Mouse (Mus musculus): ENCODE data around the gene Scaf1. TPM values are rescaled to one million over a fixed set of nuclear protein-coding genes. Genes with fewer than 3 reads are reported as not detected.
"Not testable (repeated sequence)": the region's sequence is repeated elsewhere in the genome, so short reads cannot be mapped to it uniquely, and the experiment has no call there.

Scaf1 gene
- polyA plus RNA-seq, 1 experiment, result 25.1 TPM

DNA sequence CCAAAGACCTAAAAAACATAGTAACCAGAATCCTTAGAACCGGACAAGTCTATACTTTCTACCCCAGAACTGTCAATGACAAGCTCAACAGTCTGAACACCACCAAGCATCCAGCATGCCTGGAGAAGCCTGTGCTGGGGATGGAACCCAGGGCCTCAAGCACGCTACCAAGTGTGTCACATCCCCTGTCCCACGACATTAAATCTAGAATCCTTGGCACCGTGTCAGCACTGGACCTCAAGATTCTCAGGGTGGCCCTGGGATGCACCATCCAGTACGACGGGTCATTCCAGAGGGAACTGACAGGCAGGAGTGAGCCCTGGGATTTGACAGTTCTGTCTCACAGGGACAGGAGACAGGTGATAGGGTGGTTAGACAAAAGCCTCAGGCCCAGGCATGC lies 13.8 kb upstream of the Scaf1 start:
- H3K4me3 ChIP-seq (ENCODE audit: control insufficient read depth, low read depth, low read length), result no peak overlapping the region
- TF ChIP-seq POLR2A (IDR thresholded peaks at IDR 0.05; ENCODE audit: control insufficient read depth, low read depth, low read length), result no peak
- TF ChIP-seq CTCF (IDR thresholded peaks at IDR 0.05; ENCODE audit: control insufficient read depth, insufficient read depth, insufficient replicate concordance, low read depth, low read length), result no peak
- no peaks in the 10 kb centered on the region for H3K36me3 ChIP-seq (ENCODE audit: control insufficient read depth, insufficient read depth, low read length)
- no peak overlapping the region for H3K27ac ChIP-seq (ENCODE audit: control insufficient read depth, insufficient read depth, low read depth, low read length)
- H3K4me1 ChIP-seq (ENCODE audit: control insufficient read depth, insufficient read depth, low read length), result no peaks in the 10 kb centered on the region
- H3K27me3 ChIP-seq (ENCODE audit: control insufficient read depth, insufficient read depth, low read length), result no peaks in the 10 kb centered on the region

DNA sequence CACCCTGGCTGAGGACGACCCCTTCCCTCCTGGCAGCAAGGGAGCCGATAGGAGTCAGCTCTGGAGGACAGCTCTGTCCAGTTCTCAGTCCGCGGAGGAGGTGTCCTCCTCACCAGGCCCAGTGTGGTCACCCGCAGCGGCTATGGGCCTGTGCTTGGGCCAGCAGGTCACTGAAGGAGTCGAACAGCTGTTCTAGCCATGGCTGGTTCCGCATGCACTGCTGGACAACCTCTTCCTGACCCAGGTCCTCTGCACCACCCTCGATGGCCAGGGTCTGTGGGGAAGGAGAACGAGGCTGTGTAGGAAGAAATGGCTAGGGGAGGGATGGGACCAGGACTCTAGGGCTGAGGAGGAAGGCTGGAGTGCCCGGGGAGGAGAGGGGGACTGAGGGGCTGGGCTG lies 12.2 kb upstream of the Scaf1 start:
- no peaks in the 10 kb centered on the region for H3K27me3 ChIP-seq (ENCODE audit: control insufficient read depth, insufficient read depth, low read length)
- no peak overlapping the region for H3K4me3 ChIP-seq (ENCODE audit: control insufficient read depth, low read depth, low read length)
- H3K36me3 ChIP-seq (ENCODE audit: control insufficient read depth, insufficient read depth, low read length), result no peaks in the 10 kb centered on the region
- H3K4me1 ChIP-seq (ENCODE audit: control insufficient read depth, insufficient read depth, low read length), result peaks cover 2% of the 10 kb centered on the region; the same call in 1 of the 2 replicates
- no peak for TF ChIP-seq CTCF (IDR thresholded peaks at IDR 0.05; ENCODE audit: control insufficient read depth, insufficient read depth, insufficient replicate concordance, low read depth, low read length)
- TF ChIP-seq POLR2A (IDR thresholded peaks at IDR 0.05; ENCODE audit: control insufficient read depth, low read depth, low read length), result no peak
- H3K27ac ChIP-seq (ENCODE audit: control insufficient read depth, insufficient read depth, low read depth, low read length), result no peak overlapping the region

DNA sequence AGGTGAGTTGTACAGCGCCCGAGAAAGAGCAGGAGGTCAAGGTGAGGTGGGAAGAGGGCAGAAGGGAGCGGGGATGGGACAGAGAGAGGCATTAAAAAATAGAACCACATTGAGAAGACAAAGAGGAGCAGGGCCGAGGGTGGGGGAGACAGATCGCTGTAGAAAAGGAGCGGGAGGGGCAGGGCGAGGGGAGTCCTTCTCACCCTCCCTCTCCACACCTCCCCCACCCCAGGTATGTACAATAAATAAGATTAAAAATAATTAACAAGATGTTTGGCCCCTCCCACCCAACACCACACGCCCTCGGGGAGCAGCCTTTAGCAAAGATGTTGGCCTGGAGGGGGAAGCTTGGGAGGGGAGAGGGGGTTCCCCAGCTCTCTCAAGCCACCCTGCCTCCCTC lies 11.6 kb upstream of the Scaf1 start:
- H3K4me3 ChIP-seq (ENCODE audit: control insufficient read depth, low read depth, low read length), result no peak overlapping the region
- H3K36me3 ChIP-seq (ENCODE audit: control insufficient read depth, insufficient read depth, low read length), result no peaks in the 10 kb centered on the region
- no peak overlapping the region for H3K27ac ChIP-seq (ENCODE audit: control insufficient read depth, insufficient read depth, low read depth, low read length)
- TF ChIP-seq CTCF (IDR thresholded peaks at IDR 0.05; ENCODE audit: control insufficient read depth, insufficient read depth, insufficient replicate concordance, low read depth, low read length) (no peak), POLR2A (IDR thresholded peaks at IDR 0.05; ENCODE audit: control insufficient read depth, low read depth, low read length) (no peak)
- peaks cover 2% of the 10 kb centered on the region; the same call in 1 of the 2 replicates for H3K4me1 ChIP-seq (ENCODE audit: control insufficient read depth, insufficient read depth, low read length)
- no peaks in the 10 kb centered on the region for H3K27me3 ChIP-seq (ENCODE audit: control insufficient read depth, insufficient read depth, low read length)

DNA sequence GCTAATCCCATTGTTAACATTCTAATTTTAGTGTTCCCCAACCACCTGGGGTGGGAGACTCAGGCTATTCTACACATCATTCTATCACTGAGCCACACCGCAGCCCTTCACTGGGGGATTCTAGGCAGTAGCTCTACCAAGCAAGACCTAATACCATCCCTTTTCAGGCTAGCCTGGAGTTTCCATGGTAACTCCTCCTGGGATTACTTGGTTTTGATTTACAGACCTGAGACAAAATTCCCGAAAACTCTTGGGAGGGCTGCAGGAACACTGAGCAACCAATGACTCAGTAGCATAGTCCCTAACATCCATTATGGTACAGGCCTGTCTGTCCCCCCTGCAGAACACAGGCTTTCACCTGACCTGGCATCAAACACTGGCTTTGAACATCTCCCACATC lies 10.1 kb upstream of the Scaf1 start:
- TF ChIP-seq POLR2A (IDR thresholded peaks at IDR 0.05; ENCODE audit: control insufficient read depth, low read depth, low read length) (no peak), CTCF (IDR thresholded peaks at IDR 0.05; ENCODE audit: control insufficient read depth, insufficient read depth, insufficient replicate concordance, low read depth, low read length) (no peak)
- Histone ChIP-seq H3K27ac (ENCODE audit: control insufficient read depth, insufficient read depth, low read depth, low read length) (no peak overlapping the region), H3K27me3 (ENCODE audit: control insufficient read depth, insufficient read depth, low read length) (no peaks in the 10 kb centered on the region), H3K4me1 (ENCODE audit: control insufficient read depth, insufficient read depth, low read length) (peaks cover 2% of the 10 kb centered on the region; the same call in 1 of the 2 replicates), H3K4me3 (ENCODE audit: control insufficient read depth, low read depth, low read length) (no peak overlapping the region), H3K36me3 (ENCODE audit: control insufficient read depth, insufficient read depth, low read length) (no peaks in the 10 kb centered on the region)

DNA sequence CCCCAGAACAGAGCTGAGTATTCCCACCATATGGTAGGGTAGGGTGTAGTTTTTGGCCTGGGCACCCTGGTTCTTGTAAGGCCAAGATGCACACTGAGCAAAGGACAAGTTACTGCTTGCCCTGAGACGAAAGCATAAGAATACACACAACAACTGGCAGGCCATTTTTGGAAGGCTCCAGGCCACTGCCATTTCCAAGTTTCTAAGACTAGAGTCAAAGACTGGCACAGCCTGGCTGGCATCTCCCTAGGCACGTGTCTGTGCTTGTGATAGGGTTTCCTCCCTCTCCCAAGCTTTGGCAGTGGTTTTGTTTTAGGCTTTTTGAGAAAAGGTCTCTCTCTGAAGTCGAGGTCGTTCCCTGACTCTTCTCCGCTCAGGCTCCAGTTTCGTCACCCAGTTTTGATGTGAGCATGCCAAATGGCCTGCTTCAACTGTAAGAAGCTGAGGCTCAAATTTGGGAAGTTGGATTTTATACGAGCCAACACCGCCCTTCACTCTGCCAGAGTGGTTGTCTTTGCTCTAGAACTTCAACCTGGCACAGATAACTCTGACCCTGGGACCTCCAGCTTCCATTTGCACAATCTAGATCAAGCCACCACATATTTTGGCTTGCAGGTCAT lies 9.5 kb upstream of the Scaf1 start:
- no peaks in the 10 kb centered on the region for H3K36me3 ChIP-seq (ENCODE audit: control insufficient read depth, insufficient read depth, low read length)
- peaks cover 2% of the 10 kb centered on the region; the same call in 1 of the 2 replicates for H3K4me1 ChIP-seq (ENCODE audit: control insufficient read depth, insufficient read depth, low read length)
- no peak overlapping the region for H3K4me3 ChIP-seq (ENCODE audit: control insufficient read depth, low read depth, low read length)
- H3K27ac ChIP-seq (ENCODE audit: control insufficient read depth, insufficient read depth, low read depth, low read length), result no peak overlapping the region; the same call in 1 of the 2 replicates
- TF ChIP-seq CTCF (IDR thresholded peaks at IDR 0.05; ENCODE audit: control insufficient read depth, insufficient read depth, insufficient replicate concordance, low read depth, low read length), result no peak
- no peak for TF ChIP-seq POLR2A (IDR thresholded peaks at IDR 0.05; ENCODE audit: control insufficient read depth, low read depth, low read length)
- no peaks in the 10 kb centered on the region for H3K27me3 ChIP-seq (ENCODE audit: control insufficient read depth, insufficient read depth, low read length)

DNA sequence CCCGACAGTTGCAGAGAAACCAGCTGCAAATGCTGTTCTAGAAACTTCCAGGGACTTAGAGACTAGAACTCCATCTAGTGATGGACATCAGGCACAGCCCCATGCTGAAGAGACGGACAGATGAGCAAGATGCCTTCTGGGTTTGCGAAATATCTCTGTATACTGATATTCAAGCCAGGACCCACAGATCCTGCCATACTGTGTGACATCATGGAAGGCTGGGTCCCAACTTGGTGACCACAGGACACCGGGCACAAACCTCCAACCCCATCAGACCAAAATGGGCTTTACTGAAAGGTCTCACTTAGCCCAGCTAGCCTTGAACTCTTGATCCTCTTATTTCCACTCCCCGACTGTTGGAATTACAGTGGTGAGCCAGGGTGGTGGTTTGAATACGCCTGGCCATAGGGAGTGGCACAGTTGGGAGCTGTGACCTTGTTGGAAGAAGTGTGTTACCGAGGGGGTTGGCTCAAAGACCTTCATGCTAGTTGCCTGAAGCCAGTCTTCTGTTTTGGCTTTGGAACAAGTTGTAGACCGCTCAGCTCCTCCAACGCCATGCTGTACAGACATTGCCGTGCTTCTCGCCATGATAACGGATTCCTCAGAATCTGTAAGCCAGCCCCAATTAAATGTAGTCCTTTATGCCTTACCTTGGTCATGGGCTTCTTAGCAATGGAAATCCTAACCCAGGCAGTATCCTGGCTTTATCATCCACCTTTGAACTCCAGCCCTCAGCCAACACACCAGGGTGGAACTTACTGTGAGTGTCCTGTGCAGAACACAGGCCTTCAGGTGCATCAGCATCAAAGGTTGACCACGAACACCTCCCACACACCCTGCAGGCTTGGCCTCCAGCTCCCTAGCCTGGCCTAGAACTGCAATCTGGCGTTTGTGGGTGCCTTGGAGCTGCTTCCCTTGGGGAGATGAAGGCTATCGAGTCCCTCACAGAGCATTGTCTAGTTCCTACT lies 8.4 kb upstream of the Scaf1 start:
- Histone ChIP-seq H3K4me3 (ENCODE audit: control insufficient read depth, low read depth, low read length) (no peak overlapping the region), H3K4me1 (ENCODE audit: control insufficient read depth, insufficient read depth, low read length) (peaks cover 2% of the 10 kb centered on the region; the same call in 1 of the 2 replicates), H3K27me3 (ENCODE audit: control insufficient read depth, insufficient read depth, low read length) (no peaks in the 10 kb centered on the region), H3K27ac (ENCODE audit: control insufficient read depth, insufficient read depth, low read depth, low read length) (no peak overlapping the region), H3K36me3 (ENCODE audit: control insufficient read depth, insufficient read depth, low read length) (no peaks in the 10 kb centered on the region)
- TF ChIP-seq CTCF (IDR thresholded peaks at IDR 0.05; ENCODE audit: control insufficient read depth, insufficient read depth, insufficient replicate concordance, low read depth, low read length) (no peak), POLR2A (IDR thresholded peaks at IDR 0.05; ENCODE audit: control insufficient read depth, low read depth, low read length) (no peak)

DNA sequence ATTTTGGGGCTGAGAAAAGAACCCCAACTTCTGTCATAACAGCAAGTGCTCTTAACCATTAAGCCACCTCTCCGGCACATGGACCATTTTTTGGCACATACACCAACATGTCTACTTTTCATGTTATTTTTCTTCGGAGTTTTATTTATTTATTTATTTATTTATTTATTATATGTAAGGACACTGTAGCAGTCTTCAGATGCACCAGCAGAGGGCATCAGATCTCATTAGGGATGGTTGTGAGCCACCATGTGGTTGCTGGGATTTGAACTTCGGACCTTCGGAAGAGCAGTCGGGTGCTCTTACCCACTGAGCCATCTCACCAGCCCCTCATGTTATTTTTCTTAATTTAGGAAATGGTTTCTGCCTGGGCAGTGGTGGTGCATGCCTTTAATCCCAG lies 7.5 kb upstream of the Scaf1 start:
- not testable (repeated sequence) for H3K4me1 ChIP-seq (ENCODE audit: control insufficient read depth, insufficient read depth, low read length); H3K36me3 ChIP-seq (ENCODE audit: control insufficient read depth, insufficient read depth, low read length); H3K4me3 ChIP-seq (ENCODE audit: control insufficient read depth, low read depth, low read length); H3K27ac ChIP-seq (ENCODE audit: control insufficient read depth, insufficient read depth, low read depth, low read length); H3K27me3 ChIP-seq (ENCODE audit: control insufficient read depth, insufficient read depth, low read length)

Measured in testis, adult 2 months (tissue).